Mouse (Mus musculus): ENCODE data around the gene Miga1.

The Miga1 gene

DNA sequence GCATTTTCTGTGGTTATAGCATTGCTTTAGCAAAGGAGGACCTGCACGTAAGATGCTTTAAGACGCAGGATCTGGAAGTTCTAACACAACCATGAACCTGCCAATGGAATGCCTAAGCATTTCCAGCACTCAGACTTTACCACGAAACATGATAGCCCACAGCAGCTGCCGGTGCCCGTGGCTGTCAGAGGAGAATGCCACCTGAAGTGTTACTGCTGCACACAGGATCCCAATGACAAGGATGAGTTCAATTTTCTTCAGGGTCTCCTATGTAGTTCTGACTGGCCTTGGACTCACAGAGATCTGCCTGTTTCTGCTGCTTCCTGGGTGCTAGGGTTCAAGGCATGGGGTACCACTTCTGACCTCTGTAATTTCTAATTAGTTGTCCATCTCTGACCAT, 55.4 kb downstream of the Miga1 start:
- DNase-seq (ENCODE audit: low spot score): no peak

DNA sequence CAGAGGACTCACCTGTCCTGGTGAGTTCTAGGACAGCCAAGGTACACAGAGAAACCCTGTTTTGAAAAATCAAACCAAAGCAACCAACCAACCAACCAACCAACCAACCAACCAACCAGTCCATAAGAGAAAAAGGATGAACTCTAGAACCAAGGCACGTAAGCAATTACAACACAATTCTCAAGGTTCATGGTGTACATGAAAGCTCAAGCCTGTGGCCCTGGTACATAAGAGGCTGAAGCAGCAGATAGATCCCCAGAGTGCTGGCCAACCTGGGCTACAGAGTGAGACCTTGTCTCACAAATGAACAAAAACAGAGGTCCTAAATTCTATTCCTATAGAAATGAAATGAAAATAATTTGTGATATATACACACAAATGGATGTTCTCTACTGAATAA, 55.9 kb downstream of the Miga1 start:
- DNase-seq (ENCODE audit: low spot score): no peak

GRCm38 (mm10) chr3:152282126-152282525, 58.1 kb downstream of the Miga1 start:
- DNase-seq (ENCODE audit: low spot score): no peak

GRCm38 (mm10) chr3:152278431-152278830, 61.8 kb downstream of the Miga1 start:
- DNase-seq (ENCODE audit: low spot score): no peak

- no peak for DNase-seq (ENCODE audit: low spot score)
Measured at GRCm38 (mm10) chr3:152277912-152278311, 62.3 kb downstream of the Miga1 start.

- no peak for DNase-seq (ENCODE audit: low spot score)
Measured at GRCm38 (mm10) chr3:152276935-152277334, 63.3 kb downstream of the Miga1 start.

GRCm38 (mm10) chr3:152275008-152275407, 65.2 kb downstream of the Miga1 start:
- no peak for DNase-seq (ENCODE audit: low spot score)

DNA sequence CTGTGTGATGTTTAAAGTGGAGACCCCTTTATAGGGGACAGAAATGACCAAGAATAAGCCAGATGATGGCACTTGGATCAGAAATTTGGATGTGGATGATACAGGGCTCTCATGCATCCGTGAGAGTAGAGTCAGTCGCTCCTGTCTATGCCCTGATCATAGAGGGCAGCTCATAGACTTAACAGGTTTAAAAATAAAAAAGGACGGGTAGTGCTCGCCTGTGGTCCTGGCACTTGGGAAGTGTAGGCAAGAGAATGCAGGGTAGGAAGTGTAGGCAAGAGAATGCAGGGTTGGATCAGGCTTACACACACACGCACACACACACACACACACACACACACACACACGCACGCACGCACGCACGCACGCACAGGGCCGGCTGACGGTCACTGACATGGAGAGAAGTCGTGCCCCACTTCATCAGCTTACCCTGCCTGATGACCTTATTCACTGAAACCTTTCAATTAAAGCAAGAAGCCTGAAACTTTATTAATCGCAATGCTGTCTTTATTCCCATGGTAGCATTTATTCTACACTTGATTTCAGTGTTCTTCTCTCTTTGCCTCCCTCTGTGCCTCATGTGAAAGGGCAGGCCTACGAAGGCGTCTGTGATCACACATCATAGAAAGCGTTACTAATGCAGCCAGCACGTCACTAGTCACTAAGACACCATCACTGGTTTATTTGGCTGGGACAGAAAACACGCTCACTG, 67.1 kb downstream of the Miga1 start:
- no peak for DNase-seq (ENCODE audit: low spot score)

DNA sequence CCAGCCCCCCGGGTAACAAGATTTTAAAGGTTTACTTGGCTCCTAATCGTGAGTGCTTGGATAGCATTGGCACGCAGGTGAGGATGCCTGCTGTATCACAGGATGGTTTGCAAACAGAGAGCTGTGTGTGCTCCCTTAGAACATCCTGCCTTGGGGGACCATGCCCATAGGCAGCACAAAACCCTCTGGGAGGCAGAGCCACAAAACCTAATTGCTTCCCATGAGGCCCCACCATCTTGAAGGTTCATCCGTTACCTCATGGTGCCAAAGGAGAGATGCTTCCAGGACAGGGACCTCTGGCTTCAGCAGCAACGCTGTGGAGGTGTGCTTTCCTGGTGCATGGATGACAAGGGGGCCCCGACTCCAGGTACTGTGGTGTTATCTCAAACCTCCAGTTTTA, 68.3 kb downstream of the Miga1 start:
- DNase-seq (ENCODE audit: low spot score): no peak

DNA sequence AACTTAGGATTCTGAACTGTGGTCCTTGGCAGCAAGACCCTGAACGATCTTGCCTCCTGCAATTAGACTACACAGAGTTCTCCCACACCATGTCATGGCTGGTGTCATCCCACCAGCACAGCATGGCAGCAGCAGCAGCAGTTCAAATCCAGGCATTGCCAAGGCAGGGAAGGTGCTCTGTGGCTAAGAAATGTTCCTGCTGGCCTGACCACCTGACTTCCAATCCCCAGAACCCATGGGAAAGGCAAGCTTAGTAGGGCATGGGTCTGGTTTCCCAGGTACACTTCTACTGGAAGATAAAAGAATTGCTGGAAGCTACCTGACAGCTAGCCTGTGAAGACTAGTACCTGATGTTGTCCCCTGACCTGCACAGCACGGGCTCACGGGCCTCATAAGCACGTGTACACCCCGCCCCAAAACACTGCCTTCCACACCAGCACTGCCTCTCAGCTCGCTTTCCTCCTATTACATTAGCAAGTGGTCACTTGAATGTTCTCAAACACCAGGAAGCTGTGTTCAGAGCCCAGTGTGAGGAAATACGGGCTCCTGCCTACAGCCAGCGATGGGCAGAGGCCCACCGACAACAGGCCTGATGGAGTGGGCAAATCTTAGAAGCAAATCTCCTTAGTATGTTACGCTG, 69.0 kb downstream of the Miga1 start:
- no peak for DNase-seq (ENCODE audit: low spot score)

GRCm38 (mm10) chr3:152268099-152268498, 72.1 kb downstream of the Miga1 start:
- no peak for DNase-seq (ENCODE audit: low spot score)

DNA sequence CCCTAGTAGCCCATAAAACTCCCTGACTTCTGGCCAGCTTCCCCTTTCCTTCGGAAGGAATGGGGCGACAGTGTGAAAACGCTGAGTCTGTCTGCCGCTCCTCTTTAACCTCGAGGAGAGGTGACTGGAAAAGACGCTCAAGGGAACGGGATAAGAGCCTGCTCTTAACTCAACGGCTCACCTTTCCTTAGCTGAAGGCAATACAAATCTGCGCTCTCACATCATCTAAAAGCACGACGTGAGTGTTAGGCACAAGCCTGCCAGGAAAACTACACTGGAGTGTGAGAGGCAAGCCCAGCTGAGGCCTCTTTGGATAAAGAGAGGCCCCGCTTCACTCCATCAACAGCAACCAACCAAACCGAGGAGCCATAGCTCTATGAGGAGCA, 74.2 kb downstream of the Miga1 start, which contains the start of gene Nexn:
Gene Nexn (minus strand): TSS at position 315 of the 386 bp plus-strand sequence.
- no peak for DNase-seq (ENCODE audit: low spot score)

DNA sequence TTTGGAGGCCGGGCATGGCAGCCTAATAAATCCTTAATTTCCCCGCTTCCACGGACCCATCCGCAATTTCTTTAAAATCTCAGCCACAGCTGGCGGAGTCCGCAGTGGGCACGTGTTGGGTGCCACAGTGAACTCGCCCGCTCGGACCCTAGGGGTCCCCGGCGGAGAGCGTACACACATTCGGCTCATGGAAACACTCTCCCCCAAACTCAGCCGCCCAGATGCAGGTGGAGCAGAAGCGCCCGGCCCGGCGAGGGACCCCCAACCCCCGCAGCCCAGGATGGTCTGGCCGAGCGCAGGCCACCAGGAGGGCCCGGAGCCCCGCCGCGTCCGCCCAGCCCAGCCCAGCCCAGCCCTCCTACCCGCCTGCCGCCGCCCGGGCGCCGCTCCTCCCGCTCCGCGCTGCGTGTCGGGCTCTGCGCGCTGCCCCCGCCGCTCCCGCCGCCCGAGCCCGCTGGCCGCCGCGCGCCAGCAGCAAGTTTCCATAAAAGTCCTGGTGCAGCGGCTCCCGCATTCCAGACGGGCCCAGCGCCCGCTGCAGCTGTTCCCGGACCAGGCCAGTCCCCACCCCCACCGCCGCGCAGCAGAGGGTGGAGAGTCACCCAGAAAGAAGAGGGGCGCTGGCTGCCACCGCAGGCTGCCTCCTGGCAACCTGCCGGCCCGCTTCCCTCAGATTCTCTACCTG, 74.7 kb downstream of the Miga1 start:
- peak; percentile 61 for DNase-seq (ENCODE audit: low spot score)

- no peak for DNase-seq (ENCODE audit: low spot score)
Measured at GRCm38 (mm10) chr3:152264830-152265229, 75.4 kb downstream of the Miga1 start.

DNA sequence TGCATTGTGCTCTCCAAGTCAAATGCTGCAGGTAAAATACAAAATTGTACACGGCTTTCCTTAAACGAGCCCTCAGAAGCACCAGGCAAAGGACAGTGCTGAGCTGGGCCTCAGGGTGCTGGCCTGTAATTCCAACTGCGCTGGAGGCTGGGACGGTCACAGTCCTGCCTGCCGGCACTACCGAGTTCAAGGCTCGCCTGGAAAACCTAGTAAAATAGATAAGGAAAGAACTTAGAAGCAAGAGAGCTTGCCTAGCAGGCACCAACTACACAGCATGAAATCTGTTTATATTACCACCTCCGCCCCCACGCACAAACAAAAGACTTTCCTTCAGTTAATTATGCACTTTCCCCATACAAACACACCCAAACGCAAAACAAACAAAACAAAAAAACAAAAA, 75.8 kb downstream of the Miga1 start:
- DNase-seq (ENCODE audit: low spot score): no peak

DNA sequence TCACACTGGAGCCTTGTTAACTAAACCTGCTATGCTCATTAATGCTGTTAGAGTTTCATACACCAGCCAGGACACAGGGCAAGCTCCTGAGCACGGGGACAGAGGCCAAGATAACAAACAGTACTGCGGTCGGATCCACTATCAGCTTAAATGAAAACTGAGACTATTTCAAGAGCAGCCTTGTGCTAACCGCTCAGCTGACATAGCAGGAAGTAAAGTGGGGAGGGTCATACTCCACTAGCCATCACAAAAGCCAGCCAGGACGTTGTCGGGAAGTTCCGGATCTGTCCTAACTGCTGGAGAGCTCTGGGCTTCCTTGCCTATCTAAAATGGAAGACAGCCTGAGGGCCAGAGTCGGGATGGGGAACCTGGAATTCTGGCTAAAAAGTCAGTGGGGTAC, 78.3 kb downstream of the Miga1 start:
- DNase-seq (ENCODE audit: low spot score): no peak

GRCm38 (mm10) chr3:152261436-152261835, 78.8 kb downstream of the Miga1 start:
- DNase-seq (ENCODE audit: low spot score): no peak

DNA sequence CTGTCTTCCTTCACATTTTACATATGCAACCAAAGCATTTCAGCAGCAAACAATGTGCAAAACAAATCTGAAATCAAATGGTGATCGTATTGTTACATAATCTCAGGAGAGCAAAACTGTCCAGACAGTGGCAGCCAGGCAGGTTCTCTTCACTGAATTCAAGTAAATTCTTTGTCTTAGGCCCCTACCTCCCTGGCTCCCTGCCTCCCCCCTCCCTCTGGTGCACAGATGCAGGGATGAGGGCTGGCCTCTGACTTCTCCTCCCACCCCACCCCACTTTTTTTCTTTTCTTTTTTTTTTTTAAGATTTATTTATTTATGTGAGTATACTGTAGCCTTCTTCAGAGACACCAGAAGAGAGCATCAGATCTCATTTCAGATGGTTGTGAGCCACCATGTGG, 79.8 kb downstream of the Miga1 start:
- DNase-seq (ENCODE audit: low spot score): no peak

DNA sequence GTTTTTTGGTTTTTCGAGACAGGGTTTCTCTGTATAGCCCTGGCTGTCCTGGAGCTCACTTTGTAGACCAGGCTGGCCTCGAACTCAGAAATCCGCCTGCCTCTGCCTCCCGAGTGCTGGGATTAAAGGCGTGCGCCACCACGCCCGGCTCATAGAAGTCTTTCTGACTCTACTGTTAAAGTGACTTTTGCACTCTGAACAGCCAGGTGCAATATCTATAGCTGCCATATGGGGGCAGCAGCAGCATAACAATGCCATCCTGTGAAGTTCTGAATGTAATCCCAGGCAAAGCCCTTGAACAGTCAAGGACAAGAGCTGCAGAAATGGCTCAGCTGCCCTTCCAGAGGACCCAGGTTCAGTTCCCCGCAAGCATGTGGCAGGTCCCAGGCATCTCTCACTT, 80.8 kb downstream of the Miga1 start:
- peak; percentile 52 for DNase-seq (ENCODE audit: low spot score)

- DNase-seq (ENCODE audit: low spot score): no peak
Measured at GRCm38 (mm10) chr3:152257528-152257927, 82.7 kb downstream of the Miga1 start.

DNA sequence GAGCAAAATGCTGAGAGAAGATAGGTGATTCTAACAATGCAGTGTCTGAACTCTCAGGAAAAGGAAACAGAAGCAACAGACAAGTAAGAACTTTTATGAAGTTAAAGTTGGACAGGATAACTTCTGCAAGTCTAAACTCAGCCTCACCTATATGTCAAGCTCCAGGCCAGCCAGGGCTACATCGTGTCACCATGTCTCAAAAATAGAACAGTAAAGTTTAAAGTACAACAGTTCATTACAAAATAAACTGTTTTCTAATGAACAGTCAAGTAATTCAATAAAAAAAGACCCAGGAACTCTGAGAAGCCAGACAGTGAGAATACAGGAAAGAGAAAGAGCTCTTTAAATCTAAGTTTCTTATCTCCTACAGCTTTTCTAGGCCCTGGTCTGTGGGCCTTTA, 89.7 kb downstream of the Miga1 start:
- no peak for DNase-seq (ENCODE audit: low spot score)

DNA sequence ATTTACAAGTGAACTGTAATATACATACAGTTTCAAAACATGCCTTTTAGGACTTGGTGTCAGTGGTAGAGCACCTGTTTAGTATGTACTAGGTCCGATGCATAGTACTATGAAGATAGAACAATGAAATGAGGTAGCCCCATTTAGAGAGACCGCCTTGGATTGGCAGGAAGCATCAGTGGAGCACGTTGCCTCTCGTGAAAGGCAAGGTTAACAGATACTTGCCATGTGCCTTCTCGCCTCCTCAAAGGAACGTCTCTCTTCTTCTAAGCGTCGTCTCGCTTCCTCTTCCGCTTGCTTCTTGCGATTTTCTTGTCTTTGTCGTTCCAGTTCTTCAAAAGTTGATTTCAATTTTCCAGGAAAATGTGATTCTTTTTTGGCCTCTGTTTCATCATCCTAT, 92.5 kb downstream of the Miga1 start:
- DNase-seq (ENCODE audit: low spot score): no peak

GRCm38 (mm10) chr3:152245273-152245910, 94.8 kb downstream of the Miga1 start:
- no peak for DNase-seq (ENCODE audit: low spot score)

Data from ovary, postnatal 10 days (tissue).